Mouse (Mus musculus): ENCODE measurements around the gene 1700037C18Rik.
"Not testable (repeated sequence)": the region's sequence is repeated elsewhere in the genome, so short reads cannot be mapped to it uniquely, and the experiment has no call there.

1700037C18Rik gene

DNA sequence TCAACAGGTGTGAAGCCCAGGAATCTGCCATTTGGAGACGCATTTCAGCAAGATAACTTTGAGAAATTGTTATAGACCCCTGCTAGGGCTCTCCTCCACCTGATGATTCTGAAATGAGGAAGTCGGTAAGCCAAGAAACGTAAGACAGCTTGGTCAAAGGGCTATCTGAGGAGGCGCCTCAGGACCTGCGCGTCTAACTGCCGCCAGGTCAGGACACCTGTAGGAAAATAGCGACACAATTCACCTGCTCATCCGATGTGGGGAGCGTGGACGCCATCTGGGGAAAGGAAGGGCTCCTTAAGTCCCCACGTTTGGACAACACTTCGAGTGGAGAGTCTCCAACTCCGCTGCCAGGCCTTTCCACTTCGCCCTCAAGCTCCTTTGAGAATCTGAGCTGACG, 36.7 kb downstream of the 1700037C18Rik start:
- DNase-seq: no peak

GRCm38 (mm10) chr16:3859254-3859653, 49.2 kb downstream of the 1700037C18Rik start:
- no peak for DNase-seq

DNA sequence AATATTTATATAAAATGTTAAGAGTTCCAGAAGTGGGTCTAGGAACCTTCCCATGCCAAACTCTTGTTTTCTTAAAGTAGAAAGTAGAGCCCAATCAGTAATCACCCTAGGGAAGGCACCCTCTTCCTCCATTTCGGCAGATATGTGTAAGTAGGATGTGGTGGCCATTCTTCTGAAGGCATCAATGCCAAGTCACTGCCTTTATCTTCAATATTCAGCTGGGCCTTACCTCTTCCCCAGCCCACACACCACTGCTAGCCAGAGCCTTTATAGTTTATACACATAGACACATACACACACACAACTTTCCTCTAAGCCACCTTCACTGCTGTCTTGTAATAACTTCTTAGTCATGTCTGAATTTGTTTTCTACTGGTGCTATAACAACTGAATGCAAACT, 52.7 kb downstream of the 1700037C18Rik start:
- no peak for DNase-seq

DNA sequence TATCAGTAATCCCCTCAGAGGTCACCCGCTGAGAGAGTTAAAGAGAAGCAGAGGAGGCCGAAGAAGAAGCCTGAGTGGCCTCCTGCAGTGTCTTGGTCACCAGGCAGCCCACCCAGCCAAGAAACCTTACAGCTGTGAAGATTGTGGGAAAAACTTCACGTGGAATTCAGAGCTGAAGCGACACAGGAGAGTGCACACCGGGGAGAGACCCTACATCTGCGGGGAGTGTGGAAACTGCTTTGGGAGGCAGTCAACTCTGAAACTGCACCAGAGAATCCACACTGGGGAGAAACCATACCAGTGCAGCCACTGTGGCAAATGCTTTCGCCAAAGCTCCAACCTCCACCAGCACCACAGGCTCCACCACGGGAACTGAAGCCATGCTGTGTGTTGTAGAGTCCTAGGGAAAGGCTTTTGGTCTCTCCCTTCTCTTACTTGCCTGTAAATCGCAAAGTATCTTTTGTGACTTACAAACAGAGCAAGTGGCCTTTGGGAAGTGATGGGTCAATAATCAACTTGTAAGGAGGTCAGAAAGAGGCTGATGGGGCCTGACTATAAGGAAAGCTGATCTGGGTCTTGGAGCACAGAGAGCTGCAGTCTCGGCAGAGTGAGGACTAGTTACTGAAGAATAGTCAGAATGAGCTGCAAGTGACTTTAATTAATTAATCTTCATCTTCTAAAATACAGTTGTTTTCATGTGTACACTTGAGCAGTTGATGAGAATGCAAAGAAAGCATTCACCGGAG, 53.9 kb downstream of the 1700037C18Rik start:
- no peak for DNase-seq

DNA sequence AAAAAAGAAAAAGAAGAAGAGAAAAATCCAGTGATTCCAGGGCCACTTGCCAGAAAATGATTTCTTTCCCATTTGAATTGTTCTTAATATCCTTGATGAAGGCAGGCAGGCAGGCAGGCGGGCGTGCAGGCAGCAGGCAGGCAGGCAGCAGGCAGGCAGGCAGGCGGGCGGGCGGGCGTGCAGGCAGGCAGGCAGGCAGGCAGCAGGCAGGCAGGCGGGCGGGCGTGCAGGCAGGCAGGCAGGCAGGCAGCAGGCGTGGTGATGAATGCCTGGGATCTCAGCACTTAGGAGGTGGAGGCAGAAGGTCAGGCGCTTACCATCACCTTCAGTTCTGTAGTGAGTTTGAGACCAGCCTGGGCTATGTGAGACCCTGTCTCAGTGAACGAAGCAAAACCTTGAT, 55.9 kb downstream of the 1700037C18Rik start:
- DNase-seq: no peak

GRCm38 (mm10) chr16:3851301-3851700, 57.2 kb downstream of the 1700037C18Rik start:
- DNase-seq: not testable (repeated sequence)

DNA sequence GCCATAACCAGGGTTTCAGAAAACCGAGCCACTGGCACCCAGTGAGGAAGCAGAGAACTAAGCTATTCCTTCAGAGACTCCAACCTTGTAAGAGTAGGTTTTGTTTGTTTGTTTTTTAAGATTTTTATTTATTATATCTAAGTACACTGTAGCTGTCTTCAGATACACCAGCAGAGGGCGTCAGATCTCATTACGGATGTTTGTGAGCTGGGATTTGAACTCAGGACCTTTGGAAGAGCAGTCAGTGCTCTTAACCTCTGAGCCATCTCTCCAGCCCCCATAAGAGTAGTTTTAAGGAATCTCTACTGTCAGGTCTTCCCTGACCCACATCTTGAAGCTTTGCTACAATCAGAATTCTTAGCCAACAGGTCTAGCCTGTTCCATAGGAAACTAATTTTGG, 60.1 kb downstream of the 1700037C18Rik start:
- DNase-seq: no peak

DNA sequence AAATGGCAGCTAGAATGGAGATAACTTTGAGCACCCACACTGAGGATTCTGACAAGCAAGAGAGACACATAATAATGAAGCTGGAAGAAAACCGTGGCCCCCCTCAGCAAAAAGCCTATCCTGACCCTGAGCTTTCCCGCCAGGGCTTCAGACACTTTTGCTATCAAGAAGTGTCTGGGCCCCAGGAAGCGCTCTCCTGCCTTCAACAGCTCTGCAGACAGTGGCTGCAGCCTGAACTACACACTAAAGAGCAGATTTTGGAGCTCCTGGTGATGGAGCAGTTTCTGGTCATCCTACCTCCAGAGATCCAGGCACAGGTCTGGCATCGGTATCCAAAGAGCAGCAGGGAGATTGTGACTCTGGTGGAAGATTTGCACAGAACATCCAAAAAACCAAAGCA, 60.6 kb downstream of the 1700037C18Rik start:
- DNase-seq: no peak

GRCm38 (mm10) chr16:3846711-3847518, 61.6 kb downstream of the 1700037C18Rik start, which contains the start of gene Zfp174:
Gene Zfp174 (plus strand): TSS chr16:3847268.
- DNase-seq: peak; percentile 97 to 98

All from lung, adult 18-20 months (tissue).